Mouse (Mus musculus) limb, embryonic 14.5 days (tissue): ENCODE results near the gene 1700001P01Rik. TPM values are rescaled to one million over a fixed set of nuclear protein-coding genes. Genes with fewer than 3 reads are reported as not detected.
A peak's percentile ranks its signal among the peaks of the same experiment; 100 is the strongest.

ENCODE experiments used
- ATAC-seq: fragments of 200-750 bp; cut with Nextera tagmentation; 2 replicates; pipeline ENCODE4 v1.8.0; 2017; ENCODE audit warnings: low read depth, moderate number of reproducible peaks, moderate TSS enrichment; ENCODE audit not compliant: low FRiP score
- DNase-seq: peaks from one replicate; pipeline ENCODE4 v3.0.0-alpha.2; 2015; ENCODE audit warnings: low spot score
- H3K27ac ChIP-seq: fragments of 300-500 bp; sonication (generic); replicated peaks from 2 replicates; pipeline ENCODE4 v1.5.1; 2014; ENCODE audit warnings: low read depth, mild to moderate bottlenecking, low read length, moderate library complexity, mixed read lengths
- H3K27me3 ChIP-seq: fragments of 300-500 bp; sonication (generic); 2 replicates; pipeline ENCODE4 v1.6.1; 2014; ENCODE audit warnings: low read length, mixed read lengths; ENCODE audit not compliant: control insufficient read depth, insufficient read depth
- H3K36me3 ChIP-seq: fragments of 300-500 bp; sonication (generic); 2 replicates; pipeline ENCODE4 v1.6.1; 2014; ENCODE audit warnings: mild to moderate bottlenecking, low read length, moderate library complexity, mixed read lengths; ENCODE audit not compliant: control insufficient read depth, insufficient read depth
- H3K4me1 ChIP-seq: fragments of 300-500 bp; sonication (generic); 2 replicates; pipeline ENCODE4 v1.6.1; 2014; ENCODE audit warnings: antibody characterized with exemption, low read length, mixed read lengths; ENCODE audit not compliant: control insufficient read depth, insufficient read depth
- H3K4me2 ChIP-seq: fragments of 300-500 bp; sonication (generic); replicated peaks from 2 replicates; pipeline ENCODE4 v1.6.1; 2014; ENCODE audit warnings: low read depth, mild to moderate bottlenecking, low read length, moderate library complexity; ENCODE audit not compliant: severe bottlenecking
- H3K4me3 ChIP-seq: fragments of 300-500 bp; sonication (generic); replicated peaks from 2 replicates; pipeline ENCODE4 v1.5.1; 2014; ENCODE audit warnings: low read length
- H3K9ac ChIP-seq: fragments of 300-500 bp; sonication (generic); 2 replicates; pipeline ENCODE4 v1.6.1; 2014; ENCODE audit warnings: mild to moderate bottlenecking, low read depth, low read length, moderate library complexity; ENCODE audit not compliant: severe bottlenecking
- H3K9me3 ChIP-seq: fragments of 300-500 bp; sonication (generic); 2 replicates; pipeline ENCODE4 v1.6.1; 2016; ENCODE audit warnings: low read length; ENCODE audit not compliant: control insufficient read depth
- POLR2A ChIP-seq: fragments of 200-500 bp; IDR thresholded peaks from 2 replicates; pipeline ENCODE4 v1.8.0; 2012; ENCODE audit warnings: inconsistent platforms, mild to moderate bottlenecking, moderate library complexity, borderline replicate concordance; ENCODE audit not compliant: insufficient read depth, insufficient read length; ENCODE audit errors: extremely low read depth
- WGBS: fragments of 180-500 bp; shearing (Covaris S2); extraction: QIAGEN DNeasy Blood & Tissue Kit; methylation state at CpG from one replicate; pipeline ENCODE4 v1.1.7; 2014; 5-methylcytosine and 5-hydroxymethylcytosine counted together
- polyA plus RNA-seq, 2 experiments: library from polyadenylated mRNA; depleted of rRNA in 1 of 2; stranded (reverse) in 1 of 2; unstranded in 1 of 2; fragments of >200 nt; fragmentation: Nextera tagmentation in 1 of 2; extraction: Ambion mirVana in 1 of 2; gene quantifications; 2 replicates each; pipeline versions ENCODE4 v1.2.1 to v1.2.3; 2012 to 2014

The 1700001P01Rik gene
- polyA plus RNA-seq, 2 experiments = 0.34 TPM; not detected in 1

DNA sequence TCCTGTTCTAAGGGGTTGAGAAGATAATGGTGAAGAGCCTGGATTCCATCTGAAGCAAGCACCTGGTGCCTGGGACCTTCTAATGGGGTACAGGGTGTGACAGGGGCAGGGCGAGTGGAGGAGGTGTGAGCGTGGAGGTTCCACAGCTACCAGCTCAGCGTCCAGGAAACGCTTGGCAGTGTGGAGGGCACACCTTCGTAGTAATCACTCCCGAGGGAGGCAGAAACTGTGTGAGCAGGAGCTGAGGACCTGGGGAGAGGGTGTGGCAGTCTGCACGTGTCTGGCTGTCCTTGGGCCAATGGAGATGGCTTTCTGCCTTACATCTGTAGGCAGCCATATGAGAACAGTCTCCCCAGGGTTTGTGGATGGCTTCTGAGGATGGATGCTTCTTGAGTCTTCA lies 37.4 kb upstream of the 1700001P01Rik start:
- ATAC-seq (no peak), DNase-seq (no peak)
- H3K4me3 ChIP-seq = no peak overlapping the region
- H3K9ac ChIP-seq = no peak overlapping the region
- no peak for TF ChIP-seq POLR2A
- H3K9me3 ChIP-seq = no peaks in the 10 kb centered on the region
- peaks cover 60% of the 10 kb centered on the region for H3K4me1 ChIP-seq
- no peaks in the 10 kb centered on the region for H3K27me3 ChIP-seq
- no peak overlapping the region for H3K4me2 ChIP-seq
- 63% methylated on average over 7 of the region's 7 CpGs for WGBS
- H3K27ac ChIP-seq = no peak overlapping the region
- H3K36me3 ChIP-seq = peaks cover 75% of the 10 kb centered on the region

DNA sequence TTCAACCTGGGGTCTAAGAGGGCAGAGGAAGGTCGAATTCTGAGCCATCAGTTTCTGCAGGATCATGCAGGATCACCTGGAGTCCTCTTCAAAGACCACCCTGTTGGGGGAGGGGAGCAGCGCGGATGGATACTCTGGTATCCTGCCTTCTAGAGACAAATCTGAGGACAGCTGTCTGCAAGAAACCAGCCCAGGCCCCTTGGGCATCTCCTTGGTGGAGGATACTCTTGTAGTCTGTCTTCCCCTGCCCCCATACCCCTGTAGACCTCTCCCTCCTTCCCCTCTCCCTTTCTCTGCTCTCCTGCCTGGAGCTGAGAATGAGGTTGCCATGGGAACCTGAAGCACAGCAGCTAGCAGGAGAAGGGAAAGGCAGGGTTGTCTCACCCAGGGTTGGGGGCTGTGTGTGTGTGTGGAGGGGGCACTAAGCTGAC lies 36.8 kb upstream of the 1700001P01Rik start:
- no peaks in the 10 kb centered on the region for H3K9me3 ChIP-seq
- peaks cover 61% of the 10 kb centered on the region for H3K4me1 ChIP-seq
- ATAC-seq (peak; percentile 35; the same call in 1 of the 2 replicates), DNase-seq (no peak)
- H3K27me3 ChIP-seq = no peaks in the 10 kb centered on the region
- no peak for TF ChIP-seq POLR2A
- WGBS = 41% methylated on average over 3 of the region's 3 CpGs
- no peak overlapping the region for H3K27ac ChIP-seq
- H3K4me3 ChIP-seq = no peak overlapping the region
- H3K4me2 ChIP-seq = no peak overlapping the region
- H3K9ac ChIP-seq = no peak overlapping the region
- H3K36me3 ChIP-seq = peaks cover 76% of the 10 kb centered on the region

- Histone ChIP-seq H3K36me3 (peaks cover 83% of the 10 kb centered on the region), H3K9ac (no peak overlapping the region), H3K4me2 (no peak overlapping the region), H3K4me3 (no peak overlapping the region), H3K27ac (no peak overlapping the region), H3K4me1 (peaks cover 65% of the 10 kb centered on the region), H3K27me3 (no peaks in the 10 kb centered on the region), H3K9me3 (no peaks in the 10 kb centered on the region)
- no peak for DNase-seq
- ATAC-seq = no peak
- no peak for TF ChIP-seq POLR2A
- WGBS = 50% methylated on average over 9 of the region's 13 CpGs
Measured at GRCm38 (mm10) chr11:97811569-97812362, 36.0 kb upstream of the 1700001P01Rik start.

- peaks cover 73% of the 10 kb centered on the region for H3K4me1 ChIP-seq
Measured at GRCm38 (mm10) chr11:97810970-97811369, 35.3 kb upstream of the 1700001P01Rik start.

DNA sequence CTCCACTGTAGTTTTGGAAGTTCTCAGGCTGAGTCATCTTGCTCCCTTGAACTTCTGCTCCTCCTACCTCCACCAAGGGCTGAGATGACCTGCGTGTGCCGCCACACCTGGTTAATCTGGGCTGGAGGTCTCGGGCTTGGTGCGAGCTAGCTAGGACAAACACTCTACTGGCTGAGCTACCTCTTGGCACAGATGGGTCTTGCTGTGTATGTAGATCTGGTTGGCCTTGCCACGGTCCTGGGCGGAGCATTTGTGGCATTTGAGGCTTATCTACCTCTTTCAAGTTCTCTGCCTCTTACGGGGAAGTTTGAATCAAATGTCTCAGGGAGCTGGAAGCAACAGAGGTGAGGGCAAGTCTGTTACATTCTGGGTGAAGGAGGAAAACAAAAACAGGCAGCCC lies 34.6 kb upstream of the 1700001P01Rik start:
- peaks cover 74% of the 10 kb centered on the region for H3K4me1 ChIP-seq
- WGBS = 76% methylated on average over 7 of the region's 7 CpGs
- no peak overlapping the region for H3K4me2 ChIP-seq
- TF ChIP-seq POLR2A = no peak
- no peak for DNase-seq
- no peak for ATAC-seq
- no peak overlapping the region for H3K9ac ChIP-seq
- H3K27me3 ChIP-seq = no peaks in the 10 kb centered on the region
- no peak overlapping the region for H3K27ac ChIP-seq
- no peaks in the 10 kb centered on the region for H3K9me3 ChIP-seq
- no peak overlapping the region for H3K4me3 ChIP-seq
- peaks cover 72% of the 10 kb centered on the region for H3K36me3 ChIP-seq

More at GRCm38 (mm10) chr11:97810970-97811369, 35.3 kb upstream of the 1700001P01Rik start:
- H3K9ac ChIP-seq = no peak overlapping the region
- TF ChIP-seq POLR2A = no peak
- no peak overlapping the region for H3K4me3 ChIP-seq
- no peak overlapping the region for H3K4me2 ChIP-seq
- H3K27ac ChIP-seq = no peak overlapping the region
- peaks cover 78% of the 10 kb centered on the region for H3K36me3 ChIP-seq
- no peaks in the 10 kb centered on the region for H3K27me3 ChIP-seq
- DNase-seq (no peak), ATAC-seq (no peak)
- 43% methylated on average over 3 of the region's 3 CpGs for WGBS
- H3K9me3 ChIP-seq = no peaks in the 10 kb centered on the region
